Mouse (Mus musculus) MN1 (cell line): ENCODE measurements around the gene Zfp131.
"Not testable (repeated sequence)": the region's sequence is repeated elsewhere in the genome, so short reads cannot be mapped to it uniquely, and the experiment has no call there.

Experiments
- DNase-seq: peaks from one replicate; pipeline ENCODE4 v3.0.0-alpha.2; 2016; ENCODE audit warnings: low spot score

The Zfp131 gene

DNA sequence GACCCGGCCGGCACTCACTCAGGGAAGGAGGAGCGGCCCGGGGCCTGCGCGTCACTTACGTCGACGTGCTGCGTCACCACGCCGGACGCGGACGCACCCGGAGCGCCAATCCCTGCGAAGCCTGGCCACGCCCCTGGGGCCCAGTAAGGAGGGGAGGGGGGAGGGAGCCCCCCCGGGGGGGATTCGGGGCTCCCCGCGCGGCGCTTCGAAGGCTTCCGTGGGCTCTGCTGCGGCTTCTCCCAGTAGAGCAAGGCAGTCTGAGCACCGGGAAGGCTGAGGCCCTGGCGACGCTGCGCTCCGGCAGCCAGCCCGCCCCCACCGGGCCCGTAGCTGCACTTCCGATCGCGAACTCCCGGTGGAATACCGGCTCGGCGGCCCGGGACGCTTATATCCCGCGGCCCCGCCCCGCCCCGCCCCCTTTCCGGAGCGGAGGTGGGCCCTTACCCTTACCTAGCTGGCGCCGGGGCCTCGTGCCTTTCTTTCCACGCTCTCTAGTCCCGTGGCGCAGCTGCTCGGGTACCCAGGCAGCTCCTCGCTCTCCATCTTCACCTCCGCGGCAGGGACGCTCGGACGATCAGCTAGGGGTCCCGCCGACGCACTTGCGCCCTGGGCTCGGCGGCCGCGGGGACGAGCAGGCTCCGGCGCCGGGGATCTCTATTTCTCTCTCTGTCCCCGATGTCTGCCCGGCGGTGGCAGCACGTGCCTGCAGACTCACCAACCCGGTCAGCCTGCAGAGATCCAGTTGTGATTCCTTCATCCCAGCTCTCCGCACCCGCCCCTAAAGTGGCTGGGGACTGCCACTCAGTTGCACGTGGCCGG is at the start of gene Zfp131:
Gene Zfp131 (minus strand): TSS at position 129 of the 819 bp plus-strand sequence.
- peak; percentile 96 for DNase-seq

DNA sequence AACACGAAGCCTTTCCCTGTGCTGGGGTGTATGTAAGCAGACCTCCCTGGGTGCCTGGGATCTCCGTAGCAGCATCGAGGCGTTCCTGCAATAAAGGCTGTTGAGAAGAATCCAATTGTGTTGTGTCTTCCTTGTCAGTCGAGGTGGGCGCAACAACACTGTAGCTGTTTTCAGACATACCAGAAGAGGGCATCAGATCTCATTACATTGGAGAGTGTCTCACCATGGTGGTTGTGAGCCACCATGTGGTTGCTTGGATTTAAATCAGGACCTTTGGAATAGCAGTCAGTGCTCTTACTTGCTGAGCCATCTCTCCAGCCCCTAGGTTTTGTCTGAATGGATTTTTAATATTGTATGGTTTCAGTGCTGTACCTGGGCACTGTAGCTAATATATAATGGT is 49.3 kb upstream of the Zfp131 start:
- not testable (repeated sequence) for DNase-seq

- not testable (repeated sequence) for DNase-seq
Measured at GRCm38 (mm10) chr13:119837719-119838337, 47.1 kb upstream of the Zfp131 start.

- not testable (repeated sequence) for DNase-seq
Measured at GRCm38 (mm10) chr13:119836324-119836811, 45.7 kb upstream of the Zfp131 start.

- DNase-seq = not testable (repeated sequence)
Measured at GRCm38 (mm10) chr13:119835320-119836056, 44.8 kb upstream of the Zfp131 start, which contains the start of gene D13Ertd608e. D13Ertd608e (plus strand) TSS chr13:119836006.

DNA sequence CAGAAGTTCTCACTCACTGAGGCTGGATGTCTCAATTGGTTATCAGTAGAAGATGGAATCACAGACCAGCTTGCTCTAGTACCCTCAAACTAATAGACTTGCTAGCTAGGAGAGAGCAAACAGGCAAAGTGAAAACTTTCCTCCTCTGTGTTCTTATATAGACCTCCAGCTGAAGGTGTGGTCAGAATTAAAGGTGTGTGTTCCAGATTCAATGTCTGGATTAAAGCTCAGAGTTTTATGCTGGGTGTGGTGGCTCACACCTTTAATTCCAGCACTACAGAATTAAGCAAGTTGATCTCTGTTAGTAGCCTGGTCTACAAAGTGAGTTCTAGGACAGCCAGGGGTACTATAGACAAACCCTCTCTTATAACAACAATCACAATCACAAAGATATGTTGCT is 39.4 kb upstream of the Zfp131 start, which contains the start of gene AF067063:
Gene AF067063 (minus strand): TSS at position 101 of the 400 bp plus-strand sequence.
- DNase-seq = not testable (repeated sequence)

DNA sequence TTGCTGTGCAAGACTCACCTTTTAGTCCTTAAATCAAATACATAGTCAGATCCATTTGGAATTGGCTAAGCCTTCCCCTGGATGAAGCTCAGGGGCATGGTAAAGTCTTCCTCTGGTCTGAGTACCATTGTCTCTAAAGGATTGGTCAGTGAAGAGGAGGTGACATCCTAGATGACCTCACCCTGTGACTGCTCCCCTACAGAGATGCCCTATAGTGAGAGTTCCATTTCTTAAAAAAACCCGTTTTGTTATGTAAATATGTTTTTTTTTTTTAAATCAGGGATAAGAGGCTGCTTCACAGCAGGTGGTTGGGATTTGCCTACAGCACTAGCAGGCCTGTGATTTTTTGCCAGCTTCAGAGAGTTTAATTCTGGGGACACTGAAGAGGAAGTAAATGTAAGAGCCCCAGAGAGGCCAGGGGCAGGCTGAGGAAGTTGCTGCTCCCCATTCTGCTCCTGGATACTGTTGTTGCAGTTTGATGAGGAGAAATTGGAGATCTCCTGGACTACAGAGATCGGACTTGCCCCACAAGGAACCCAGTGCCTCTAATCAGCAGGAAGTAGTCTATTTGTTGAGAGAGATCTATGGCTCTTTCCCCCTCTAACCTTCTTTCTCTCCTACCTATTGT is 27.0 kb upstream of the Zfp131 start:
- DNase-seq = no peak

- no peak for DNase-seq
Measured at GRCm38 (mm10) chr13:119816798-119817197, 26.1 kb upstream of the Zfp131 start.

GRCm38 (mm10) chr13:119810031-119810430 is 19.3 kb upstream of the Zfp131 start:
- DNase-seq = no peak

GRCm38 (mm10) chr13:119808937-119809336 is 18.2 kb upstream of the Zfp131 start:
- no peak for DNase-seq

DNA sequence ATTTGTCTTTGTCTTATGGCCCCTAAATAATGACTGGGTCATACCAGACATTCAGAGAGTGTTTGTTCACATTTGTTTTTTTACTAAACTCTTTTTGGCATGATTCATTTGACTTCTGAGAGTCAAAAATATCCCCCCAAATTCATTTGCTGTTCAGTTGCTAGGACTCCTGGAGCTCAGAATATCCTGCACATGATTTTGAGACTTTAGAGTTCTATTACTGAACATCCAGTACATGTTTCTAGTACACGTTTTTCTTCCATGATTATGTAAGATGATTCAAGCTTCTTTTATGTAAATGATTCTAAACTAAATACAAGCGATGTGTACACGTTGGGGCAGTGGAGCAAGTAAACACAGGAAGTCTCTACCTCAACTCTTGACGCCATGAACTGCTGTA is 7.0 kb upstream of the Zfp131 start:
- DNase-seq = no peak

DNA sequence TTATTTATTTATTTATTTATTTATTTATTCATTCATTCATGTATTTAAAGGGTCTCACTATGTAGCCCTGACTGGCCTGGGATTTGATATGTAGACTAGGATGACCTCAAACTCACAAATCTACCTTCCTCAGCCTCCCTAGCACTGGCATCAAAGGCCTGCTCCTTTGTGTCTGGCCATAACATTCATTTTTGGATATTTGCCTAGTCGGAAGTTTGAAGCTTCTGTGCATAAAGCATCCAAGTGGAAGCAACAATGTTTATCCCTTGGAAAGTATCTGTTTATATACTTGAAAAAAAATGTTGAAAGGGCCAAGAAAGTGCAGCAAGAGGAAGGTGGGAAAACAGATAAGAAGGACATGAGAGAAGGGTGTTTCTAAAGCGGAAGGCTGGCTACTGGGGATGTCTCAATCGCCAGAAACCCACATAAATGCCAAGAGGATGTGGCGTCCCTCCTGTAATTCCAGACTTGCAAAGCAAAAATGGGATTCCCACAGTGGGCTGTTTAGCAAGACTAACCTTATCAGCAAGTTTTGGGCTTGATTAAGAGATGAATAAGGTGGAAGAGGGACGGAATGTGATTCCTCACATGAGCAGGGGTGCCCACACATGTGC is 2.2 kb upstream of the Zfp131 start:
- no peak for DNase-seq

DNA sequence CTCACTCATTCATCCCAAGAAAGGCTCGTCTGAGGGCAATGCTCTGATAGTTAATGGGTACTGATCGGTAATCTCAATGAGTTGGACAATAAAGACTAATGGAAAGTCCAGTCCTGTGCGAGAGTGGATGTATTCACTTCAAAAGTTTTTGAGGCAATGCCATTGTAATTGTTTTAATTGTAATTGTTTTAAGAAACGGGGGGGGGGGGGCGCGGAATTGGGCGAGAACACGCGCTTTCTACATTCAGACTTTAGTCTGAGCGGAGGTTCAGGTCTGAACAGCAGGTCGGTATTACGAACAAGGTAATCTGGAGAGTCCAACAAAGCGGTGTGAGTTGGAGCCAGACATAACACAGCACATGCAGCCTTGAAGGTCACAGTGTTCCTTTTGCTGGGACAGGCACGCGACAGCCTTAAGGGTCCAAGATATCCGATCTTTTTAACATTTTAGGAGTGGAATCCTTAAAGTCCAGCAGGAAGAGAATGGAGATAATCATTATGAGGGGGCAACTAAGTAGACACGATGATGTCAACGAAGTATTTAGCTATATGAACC is 969 bp upstream of the Zfp131 start:
- peak; percentile 26 for DNase-seq

- peak; percentile 67 for DNase-seq
Measured at GRCm38 (mm10) chr13:119789851-119790717, 605 bp downstream of the Zfp131 start.

DNA sequence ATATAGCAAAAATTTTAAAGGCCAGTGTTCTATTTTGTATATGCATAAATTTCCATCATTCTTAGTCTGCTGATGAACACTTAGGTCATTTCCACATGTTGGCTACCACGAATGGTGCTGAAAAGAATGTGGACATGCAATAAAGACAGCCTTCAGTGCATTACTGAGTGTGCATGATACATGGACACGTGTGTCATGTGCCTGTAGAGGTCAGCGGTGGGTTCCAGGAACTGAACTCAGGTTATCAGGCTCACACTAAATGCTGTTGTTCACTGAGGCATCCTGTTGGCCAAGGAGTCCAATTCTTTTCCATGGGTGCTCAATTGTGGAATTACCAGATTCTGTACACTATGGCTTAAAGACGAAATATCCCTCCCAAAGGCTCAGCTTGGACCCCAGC is 7.1 kb downstream of the Zfp131 start:
- DNase-seq = no peak

GRCm38 (mm10) chr13:119768541-119768940 is 22.1 kb downstream of the Zfp131 start:
- no peak for DNase-seq

DNA sequence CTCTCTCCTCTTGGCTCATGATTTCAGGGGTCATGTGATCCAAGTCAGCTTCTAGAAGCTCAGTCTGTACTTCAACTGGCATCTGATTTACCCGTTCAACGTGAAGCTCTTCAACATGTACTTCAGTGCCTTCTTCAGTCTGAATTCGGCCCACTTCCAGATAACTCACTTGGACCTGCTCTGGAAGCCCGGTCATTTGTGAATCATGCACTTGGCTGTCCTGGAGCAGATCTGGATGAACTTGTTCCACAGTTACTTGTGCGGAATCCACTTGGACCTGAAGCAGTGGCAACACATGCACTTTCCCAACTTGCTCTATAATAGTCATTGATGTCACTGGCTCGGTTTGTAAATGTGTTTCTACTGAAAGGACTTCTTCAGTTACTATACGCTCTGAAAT is 24.2 kb downstream of the Zfp131 start:
- DNase-seq = no peak

GRCm38 (mm10) chr13:119756831-119757230 is 33.9 kb downstream of the Zfp131 start:
- DNase-seq = no peak

GRCm38 (mm10) chr13:119755681-119756471 is 34.8 kb downstream of the Zfp131 start, which contains the start of gene Nim1k:
Nim1k (minus strand) TSS chr13:119755882.
- peak; percentile 95 for DNase-seq
